Mouse (Mus musculus) c-Kit-positive CD71-positive TER-119-positive erythroid progenitor cells, embryonic 14.5 days (primary cell): ENCODE data around the gene Gm6408.
"Not testable (repeated sequence)": the region's sequence is repeated elsewhere in the genome, so short reads cannot be mapped to it uniquely, and the experiment has no call there.

Experiments used
- DNase-seq: peaks from one replicate; pipeline ENCODE4 v3.0.0-alpha.2; 2013; ENCODE audit warnings: low spot score

Gene Gm6408

DNA sequence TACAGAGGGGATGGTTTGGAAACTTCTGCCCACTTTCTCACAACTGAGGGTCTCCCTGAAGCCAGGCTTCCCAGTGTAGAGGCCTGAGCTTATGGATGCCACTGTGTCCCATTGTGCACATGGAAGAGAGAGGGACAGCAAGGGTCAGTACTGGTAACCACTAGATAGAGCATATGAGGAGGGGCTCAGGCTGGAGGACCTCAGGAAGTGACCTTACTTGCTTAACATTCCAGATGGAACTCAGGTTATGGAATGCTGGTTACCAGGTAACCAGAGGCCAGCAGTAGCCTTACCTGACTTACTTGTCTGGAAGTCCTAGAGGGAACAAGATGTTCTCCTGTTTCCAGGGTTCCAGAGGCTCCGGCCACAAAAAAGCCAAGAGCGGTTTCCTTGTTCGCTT lies at the start of gene Gm6408:
Gene Gm6408, plus strand, starts transcription at position 301 of the 400 bp plus-strand sequence.
- not testable (repeated sequence) for DNase-seq

DNA sequence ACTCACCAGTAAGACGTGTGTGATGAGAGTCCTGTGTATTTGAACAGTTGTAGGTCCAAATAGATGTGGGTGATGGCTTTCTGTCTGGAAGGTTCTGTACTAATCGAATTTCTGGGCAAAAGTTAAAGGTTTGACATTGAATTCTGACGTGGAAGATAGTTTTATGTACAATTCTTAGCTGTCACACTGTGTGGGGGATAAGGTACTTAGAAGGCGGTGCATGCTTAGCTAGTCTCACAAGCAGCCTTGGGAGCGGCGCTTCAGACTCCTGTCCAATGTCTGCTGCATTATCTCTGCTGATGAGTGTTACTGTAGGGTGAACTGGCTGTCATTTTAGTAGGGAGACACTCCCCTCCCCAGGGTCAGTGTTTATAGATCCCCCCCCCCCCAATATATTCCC lies 49.3 kb upstream of the Gm6408 start:
- DNase-seq, result no peak

DNA sequence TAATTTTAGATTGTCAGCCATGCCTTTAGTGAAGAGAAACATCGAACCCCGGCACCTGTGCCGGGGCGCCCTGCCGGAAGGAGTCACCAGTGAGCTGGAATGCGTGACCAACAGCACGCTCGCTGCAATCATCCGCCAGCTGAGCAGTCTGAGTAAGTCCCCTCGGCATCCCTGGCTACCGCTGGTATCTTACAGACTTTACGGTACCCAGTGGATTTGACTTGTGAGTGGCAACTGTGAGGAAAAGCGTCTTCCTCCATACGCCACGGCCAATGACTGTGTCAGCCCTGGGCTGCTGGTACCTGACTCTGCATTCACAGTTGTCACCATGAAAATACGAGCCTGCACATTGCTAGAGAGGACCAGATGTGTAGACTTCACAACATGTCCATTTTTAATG lies 46.4 kb upstream of the Gm6408 start:
- no peak for DNase-seq

DNA sequence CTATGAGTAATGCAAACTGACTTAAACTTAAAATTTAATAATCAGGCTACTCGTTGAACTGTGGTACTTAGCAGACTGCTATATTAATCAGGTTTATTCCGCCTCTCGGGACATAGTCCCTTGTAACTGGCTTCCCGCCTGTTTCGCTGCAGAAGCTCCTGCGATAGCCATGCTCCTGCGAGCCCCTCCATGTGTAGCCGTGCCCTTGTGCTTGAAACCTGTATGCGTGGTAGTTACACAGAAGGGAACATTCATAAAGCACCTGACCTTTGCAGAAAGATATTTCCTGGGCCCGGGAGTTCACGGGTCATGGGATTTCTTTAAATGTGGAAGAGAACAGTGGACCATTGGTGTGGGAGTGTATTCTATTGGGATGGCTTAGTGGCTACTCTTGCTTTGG lies 45.0 kb upstream of the Gm6408 start:
- no peak for DNase-seq

DNA sequence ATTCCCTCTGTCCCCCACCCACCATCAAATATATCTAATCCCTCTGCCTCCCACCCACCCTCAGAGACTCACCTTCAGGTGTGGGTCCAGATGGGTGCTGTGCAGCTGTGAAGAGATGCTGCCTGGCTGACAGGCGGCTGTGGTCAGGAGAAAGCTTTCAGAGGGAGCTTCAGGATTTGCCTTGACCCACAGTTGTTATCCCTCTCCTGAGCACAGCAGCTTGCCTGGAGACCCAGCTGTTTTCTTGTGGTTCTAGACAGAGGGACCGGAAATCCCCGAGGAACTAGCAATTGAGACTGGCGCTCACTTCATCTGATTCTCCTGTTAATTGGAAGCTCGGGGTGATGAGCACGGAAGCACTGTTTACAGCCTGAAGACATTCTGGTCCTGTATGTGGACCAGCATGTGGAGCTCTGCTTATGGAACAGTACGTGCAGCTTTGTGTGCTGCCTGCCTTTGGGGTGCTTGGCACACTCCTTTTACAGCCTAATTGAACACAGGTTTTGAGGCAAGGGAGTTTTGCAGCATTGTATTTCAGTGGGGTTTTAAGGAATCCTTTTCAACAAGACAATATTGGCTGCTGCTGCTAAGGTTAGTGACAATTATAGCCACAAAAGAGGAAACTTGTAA lies 42.5 kb upstream of the Gm6408 start:
- no peak for DNase-seq

DNA sequence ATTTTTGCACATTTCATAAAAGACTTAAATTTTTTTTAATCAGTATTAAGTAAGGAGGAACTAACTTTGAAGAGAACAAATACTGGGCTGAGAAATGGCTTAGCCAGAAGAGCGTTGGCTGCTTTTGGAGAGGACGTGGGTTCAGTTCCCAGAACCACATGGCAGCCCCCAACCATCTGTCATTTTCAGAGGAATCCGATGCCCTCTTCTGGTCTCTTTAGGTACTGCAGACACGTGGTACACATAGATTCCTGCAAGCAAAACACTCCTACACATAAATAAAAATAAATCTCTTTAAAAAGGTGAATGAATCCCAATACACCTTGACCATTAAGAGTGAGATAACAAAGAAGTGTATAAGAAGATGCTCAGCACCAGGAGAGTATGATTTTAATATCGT lies 41.5 kb upstream of the Gm6408 start:
- DNase-seq, result no peak

DNA sequence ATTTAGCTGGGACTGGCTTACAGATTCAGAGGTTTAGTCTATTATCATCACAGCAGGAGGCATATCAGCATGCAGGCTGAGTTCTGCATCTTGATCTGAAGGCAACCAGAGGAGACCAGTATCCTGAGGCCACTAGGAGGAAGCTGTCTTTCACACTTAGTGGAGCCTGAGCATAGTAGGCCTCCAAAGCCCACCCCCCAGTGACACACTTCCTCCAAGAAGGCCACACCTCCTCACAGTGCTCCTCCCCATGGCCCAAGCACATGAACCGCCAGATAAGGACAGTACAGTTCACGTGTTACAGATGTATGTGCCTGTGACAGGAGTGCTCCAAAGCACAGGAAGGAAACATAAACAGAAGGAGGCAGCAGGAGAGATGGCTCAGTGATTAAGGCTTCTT lies 39.0 kb upstream of the Gm6408 start:
- DNase-seq, result no peak

DNA sequence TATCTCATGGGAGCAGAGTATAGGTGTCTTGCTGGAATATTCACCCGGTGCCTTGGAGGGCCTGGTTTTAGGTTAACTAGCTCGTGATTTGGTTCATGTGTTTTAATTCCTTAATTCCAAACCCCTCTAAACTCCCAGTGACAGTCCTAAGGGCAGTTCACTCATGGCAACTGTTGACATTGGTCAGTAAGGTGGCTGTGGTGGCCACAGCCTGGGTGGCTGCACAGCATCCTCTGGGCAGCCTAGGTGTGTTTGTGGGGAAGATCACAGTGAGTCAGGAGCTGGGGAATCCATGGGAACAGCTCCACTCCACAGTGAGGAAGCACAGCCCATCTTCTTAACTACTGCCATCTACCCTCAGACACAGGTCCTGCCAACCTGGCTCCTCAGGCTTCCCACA lies 35.1 kb upstream of the Gm6408 start:
- DNase-seq, result no peak

DNA sequence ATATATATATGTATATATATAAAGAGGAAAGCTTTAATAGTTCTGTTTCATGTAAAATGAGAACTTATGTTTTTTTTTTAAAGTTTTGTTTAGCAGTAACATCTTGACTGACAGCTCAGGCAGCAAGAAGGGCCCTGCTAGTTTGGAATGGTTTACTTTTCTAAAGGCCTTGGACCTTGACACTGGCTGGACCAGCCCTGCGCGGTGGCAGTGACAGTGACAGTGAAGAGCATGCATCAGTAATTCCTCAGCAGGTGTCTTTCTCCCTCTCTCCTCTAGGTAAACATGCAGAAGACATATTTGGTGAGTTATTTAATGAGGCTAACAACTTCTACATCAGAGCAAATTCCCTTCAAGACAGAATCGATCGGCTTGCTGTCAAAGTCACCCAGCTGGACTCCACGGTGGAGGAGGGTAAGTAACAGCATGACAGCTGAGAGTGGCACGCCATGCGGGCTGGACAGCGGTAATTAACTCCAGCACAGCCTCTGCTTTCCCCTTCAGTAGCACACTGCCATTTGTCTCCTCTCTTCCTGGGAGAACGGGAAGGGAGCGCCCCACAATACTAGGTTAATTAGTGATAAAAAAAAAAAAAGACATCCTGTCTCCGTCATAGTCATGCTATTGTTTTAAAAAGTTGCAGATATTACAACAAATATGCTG lies 30.0 kb upstream of the Gm6408 start:
- DNase-seq, result no peak

DNA sequence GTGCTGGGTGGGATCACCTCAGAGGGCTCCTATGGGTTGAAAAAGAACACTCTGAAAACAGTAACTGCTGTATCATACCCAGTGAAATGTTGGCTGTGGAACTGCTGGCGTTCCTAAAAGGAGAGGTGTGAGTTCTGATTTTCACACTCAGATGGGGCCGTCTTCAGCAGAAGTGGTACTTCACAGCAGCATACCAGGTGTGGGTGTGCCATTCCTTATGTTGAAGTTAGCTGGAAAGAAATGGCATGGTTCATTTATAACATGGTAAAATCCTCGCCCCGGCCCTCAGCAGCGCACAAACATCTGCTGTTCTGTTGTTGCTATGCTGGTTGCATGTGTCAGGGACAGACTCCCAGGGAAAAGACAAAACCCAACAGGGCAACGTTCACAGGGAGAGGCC lies 28.2 kb upstream of the Gm6408 start:
- no peak for DNase-seq

DNA sequence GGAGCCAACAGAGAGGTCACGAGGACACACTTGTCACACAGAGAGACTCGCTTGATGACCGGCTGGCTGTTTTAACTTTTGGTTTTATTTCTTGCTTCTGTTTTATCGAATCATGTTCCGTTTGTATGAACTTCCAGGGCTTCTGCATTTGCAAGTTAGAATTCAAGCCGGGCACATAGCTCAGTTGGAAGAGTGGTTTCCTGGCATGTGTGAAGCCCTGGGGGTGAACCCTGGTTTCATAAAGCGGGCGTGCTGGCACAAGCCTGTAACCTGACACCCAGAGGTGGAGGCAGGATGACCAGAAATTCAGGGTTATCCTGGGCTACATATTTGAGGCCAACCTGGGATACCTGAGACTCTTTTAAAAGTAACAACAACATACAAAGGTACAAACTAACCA lies 20.2 kb upstream of the Gm6408 start:
- no peak for DNase-seq

DNA sequence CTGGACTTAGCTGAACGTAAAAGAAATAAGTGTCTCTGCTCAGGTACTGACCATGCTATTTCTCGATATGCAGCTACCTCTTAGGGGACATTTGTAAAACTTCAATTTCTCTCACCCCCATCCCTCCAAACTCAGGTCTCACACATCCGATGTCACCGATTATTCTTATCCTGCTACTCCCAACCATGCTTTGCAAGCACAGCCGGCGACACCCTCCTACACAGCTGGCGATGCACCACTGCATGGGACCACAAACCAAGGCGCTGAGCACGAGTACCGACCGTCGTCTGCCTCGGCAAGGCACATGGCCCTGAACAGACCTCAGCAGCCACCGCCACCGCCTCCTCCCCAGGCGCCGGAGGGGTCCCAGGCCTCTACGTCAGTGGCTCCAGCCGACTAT lies 15.1 kb upstream of the Gm6408 start:
- no peak for DNase-seq

DNA sequence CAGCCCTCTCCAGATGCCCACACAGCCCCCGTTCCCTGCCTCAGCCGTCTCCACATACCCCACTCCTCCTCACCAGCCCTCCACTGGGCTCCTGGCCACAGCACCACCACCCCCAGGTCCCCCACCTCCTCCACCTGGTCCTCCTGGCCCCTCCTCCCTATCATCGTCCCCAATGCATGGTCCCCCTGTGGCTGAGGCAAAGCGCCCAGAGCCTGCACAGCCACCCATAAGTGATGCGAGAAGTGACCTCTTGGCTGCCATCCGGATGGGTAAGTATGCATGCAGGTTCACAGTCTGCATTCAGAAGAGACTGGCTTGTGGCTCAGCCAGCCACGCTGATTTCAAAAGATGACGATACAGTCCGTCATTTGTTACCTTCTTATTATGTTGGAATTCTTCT lies 13.5 kb upstream of the Gm6408 start:
- DNase-seq, result no peak

DNA sequence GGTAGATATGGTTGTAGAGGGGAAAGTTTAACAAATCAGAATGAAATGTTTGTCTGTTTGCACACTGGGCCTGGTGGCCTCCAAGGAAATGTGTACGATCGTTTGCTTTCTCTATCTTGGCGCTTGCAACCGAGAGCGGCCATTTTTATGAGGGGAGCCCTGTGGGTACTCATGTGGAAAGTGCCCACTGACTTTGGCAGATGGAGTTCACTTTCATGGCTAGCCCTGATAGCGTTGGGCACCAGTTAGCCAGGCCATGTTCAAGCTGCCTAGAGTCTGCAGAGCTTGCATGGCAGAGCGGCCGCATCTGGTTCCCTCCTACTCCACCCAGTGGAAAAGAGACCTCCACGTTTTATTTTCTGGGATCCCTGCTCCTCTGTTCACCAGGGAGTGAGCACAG lies 10.9 kb upstream of the Gm6408 start:
- no peak for DNase-seq

DNA sequence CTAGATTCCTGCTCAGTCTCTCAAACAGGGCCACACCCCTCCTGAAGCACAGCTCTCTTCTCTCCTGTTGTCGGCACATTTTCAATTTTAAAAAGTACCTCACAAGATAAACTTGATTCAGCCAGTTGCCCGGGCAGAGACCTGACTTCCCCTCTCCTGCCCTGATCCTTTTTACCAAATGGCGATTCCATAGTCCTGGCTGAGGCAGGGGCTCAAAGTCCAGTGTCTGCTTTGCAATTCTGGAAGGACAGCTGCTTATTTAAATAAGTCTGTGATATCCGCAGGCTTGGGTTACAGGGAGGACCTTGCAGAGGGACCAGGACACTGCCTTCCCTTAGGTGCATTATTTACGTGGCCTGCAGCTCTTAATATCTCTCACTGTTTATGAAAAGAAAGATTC lies 10.5 kb upstream of the Gm6408 start:
- DNase-seq, result no peak

DNA sequence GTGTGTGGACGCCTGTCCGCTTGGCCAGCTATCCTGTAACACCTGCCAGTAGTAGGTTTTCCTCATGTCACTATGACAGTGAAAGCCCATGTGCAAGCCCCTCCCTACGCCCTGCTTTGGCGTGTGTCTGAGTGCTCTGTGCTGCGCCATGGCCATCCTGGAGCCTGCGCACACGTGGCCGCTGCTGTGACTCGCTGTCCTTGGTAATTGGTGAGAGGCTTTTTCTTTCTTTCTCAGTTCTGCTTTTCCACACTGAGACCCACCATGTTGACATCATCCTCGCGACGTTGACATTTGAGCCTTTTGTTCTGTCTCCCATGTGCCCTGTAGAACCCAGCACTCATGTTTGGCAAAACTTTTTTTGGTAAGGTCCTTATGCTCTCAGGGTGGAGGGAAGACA lies 9.9 kb upstream of the Gm6408 start:
- DNase-seq, result no peak

DNA sequence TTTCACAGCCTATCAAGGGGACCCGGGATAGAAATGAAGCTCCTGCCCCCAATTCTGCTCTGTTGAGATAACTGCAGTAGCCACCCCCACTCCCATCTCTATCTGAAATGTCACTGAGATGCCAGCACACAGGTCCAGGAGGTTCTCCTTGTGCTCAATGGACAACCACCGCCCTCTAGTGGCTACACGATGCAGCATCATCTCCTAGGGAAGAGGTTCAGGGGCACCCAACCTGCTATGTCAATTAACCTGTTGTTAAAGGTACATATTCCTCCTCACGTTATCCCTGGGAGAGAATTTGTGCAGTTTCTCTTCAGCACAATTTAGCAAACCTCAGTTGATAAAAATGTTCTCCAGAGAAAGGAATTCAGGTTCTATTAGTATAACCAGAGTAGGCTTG lies 2.2 kb upstream of the Gm6408 start:
- DNase-seq, result peak; percentile 44

DNA sequence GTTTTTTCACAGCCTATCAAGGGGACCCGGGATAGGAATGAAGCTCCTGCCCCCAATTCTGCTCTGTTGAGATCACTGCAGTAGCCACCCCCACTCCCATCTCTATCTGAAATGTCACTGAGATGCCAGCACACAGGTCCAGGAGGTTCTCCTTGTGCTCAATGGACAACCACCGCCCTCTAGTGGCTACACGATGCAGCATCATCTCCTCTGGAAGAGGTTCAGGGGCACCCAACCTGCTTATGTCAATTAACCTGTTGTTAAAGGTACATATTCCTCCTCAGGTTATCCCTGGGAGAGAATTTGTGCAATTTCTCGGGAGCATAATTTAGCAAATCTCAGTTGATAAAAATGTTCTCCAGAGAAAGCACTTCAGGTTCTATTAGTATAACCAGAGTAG lies 7.2 kb downstream of the Gm6408 start:
- peak; percentile 7 for DNase-seq

DNA sequence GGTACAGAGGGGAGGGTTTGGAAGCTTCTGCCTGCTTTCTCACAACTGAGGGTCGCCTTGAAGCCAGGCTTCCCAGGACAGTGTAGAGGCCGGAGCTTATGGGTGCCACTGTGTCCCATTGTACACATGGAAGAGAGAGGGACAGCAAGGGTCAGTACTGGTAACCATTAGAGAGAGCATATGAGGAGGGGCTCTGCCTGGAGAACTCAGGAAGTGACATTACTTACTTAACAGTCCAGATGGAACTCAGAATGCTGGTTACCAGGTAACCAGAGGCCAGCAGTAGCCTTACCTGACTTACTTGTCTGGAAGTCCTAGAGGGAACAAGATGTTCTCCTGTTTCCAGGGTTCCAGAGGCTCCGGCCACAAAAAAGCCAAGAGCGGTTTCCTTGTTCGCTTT lies 9.3 kb downstream of the Gm6408 start, which contains the start of gene Gm6370:
Gene Gm6370, plus strand, starts transcription at position 301 of the 400 bp plus-strand sequence.
- DNase-seq, result not testable (repeated sequence)

DNA sequence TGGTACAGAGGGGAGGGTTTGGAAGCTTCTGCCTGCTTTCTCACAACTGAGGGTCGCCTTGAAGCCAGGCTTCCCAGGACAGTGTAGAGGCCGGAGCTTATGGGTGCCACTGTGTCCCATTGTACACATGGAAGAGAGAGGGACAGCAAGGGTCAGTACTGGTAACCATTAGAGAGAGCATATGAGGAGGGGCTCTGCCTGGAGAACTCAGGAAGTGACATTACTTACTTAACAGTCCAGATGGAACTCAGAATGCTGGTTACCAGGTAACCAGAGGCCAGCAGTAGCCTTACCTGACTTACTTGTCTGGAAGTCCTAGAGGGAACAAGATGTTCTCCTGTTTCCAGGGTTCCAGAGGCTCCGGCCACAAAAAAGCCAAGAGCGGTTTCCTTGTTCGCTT lies 20.3 kb downstream of the Gm6408 start, which contains the start of gene 4930449I24Rik:
Gene 4930449I24Rik, plus strand, starts transcription at position 301 of the 400 bp plus-strand sequence.
- DNase-seq, result not testable (repeated sequence)

DNA sequence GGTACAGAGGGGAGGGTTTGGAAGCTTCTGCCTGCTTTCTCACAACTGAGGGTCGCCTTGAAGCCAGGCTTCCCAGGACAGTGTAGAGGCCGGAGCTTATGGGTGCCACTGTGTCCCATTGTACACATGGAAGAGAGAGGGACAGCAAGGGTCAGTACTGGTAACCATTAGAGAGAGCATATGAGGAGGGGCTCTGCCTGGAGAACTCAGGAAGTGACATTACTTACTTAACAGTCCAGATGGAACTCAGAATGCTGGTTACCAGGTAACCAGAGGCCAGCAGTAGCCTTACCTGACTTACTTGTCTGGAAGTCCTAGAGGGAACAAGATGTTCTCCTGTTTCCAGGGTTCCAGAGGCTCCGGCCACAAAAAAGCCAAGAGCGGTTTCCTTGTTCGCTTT lies 32.1 kb downstream of the Gm6408 start, which contains the start of gene Gm3402:
Gene Gm3402, plus strand, starts transcription at position 301 of the 400 bp plus-strand sequence.
- DNase-seq, result not testable (repeated sequence)

DNA sequence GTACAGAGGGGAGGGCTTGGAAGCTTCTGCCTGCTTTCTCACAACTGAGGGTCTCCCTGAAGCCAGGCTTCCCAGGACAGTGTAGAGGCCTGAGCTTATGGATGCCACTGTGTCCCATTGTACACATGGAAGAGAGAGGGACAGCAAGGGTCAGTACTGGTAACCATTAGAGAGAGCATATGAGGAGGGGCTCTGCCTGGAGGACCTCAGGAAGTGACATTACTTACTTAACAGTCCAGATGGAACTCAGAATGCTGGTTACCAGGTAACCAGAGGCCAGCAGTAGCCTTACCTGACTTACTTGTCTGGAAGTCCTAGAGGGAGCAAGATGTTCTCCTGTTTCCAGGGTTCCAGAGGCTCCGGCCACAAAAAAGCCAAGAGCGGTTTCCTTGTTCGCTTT lies 43.7 kb downstream of the Gm6408 start, which contains the start of gene Gm3404:
Gene Gm3404, plus strand, starts transcription at position 301 of the 400 bp plus-strand sequence.
- DNase-seq, result not testable (repeated sequence)
